Mouse (Mus musculus): ENCODE results near the gene Kcnj10. TPM values are rescaled to one million over a fixed set of nuclear protein-coding genes. Genes with fewer than 3 reads are reported as not detected.

The Kcnj10 gene
- total and polyA plus RNA-seq, 2 experiments: 0.34 to 0.37 TPM

DNA sequence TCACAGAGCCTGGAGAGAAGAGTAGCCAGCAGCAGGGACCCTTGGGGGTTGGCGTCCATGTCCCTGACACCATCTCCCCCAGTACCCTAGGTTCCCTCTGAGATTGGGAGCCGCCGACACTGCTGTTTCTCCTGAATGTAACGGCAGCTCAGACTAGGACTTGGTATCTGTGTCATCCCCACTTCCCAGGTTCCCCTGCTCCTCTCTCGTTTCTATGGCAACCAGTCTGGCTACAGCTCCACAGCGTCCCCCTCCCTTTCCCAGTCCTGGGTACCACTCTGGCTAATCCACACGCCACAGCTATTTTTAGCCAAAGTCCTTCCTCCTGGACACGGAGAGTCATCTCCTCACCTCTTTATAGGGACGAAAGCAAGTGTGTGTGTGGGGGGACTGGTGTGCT, 11.9 kb upstream of the Kcnj10 start, which contains the start of gene Kcnj9:
Kcnj9 (minus strand) TSS at position 188 of the 400 bp plus-strand sequence.
- Histone ChIP-seq H3K79me2 (ENCODE audit: control insufficient read depth, insufficient read depth, low read length) (no peaks in the 10 kb centered on the region), H3K27me3 (ENCODE audit: control insufficient read depth, insufficient read depth, low read length) (peaks cover 6% of the 10 kb centered on the region; the same call in 1 of the 2 replicates), H3K4me3 (ENCODE audit: insufficient read depth, low read depth, low read length) (no peak within 1 kb of the TSS), H3K4me1 (ENCODE audit: control insufficient read depth, insufficient read depth, low read length) (peaks cover 1% of the 10 kb centered on the region; the same call in 1 of the 2 replicates), H3K27ac (replicated peaks; ENCODE audit: insufficient read depth, low read depth, low read length) (no peak within 1 kb of the TSS), H3K9ac (ENCODE audit: low read depth, low read length) (no peak within 1 kb of the TSS), H3K36me3 (ENCODE audit: control insufficient read depth, insufficient read depth, low read length) (no peaks in the 10 kb centered on the region)
- TF ChIP-seq CTCF (IDR thresholded peaks at IDR 0.05; ENCODE audit: low read depth, low read length) (no peak), POLR2A (IDR thresholded peaks at IDR 0.05; ENCODE audit: extremely low read depth, insufficient read depth, low read length) (no peak)
- WGBS: 35% methylated on average over 9 of the region's 9 CpGs
- DNase-seq (ENCODE audit: extremely low read depth, low read depth, low spot score): no peak

DNA sequence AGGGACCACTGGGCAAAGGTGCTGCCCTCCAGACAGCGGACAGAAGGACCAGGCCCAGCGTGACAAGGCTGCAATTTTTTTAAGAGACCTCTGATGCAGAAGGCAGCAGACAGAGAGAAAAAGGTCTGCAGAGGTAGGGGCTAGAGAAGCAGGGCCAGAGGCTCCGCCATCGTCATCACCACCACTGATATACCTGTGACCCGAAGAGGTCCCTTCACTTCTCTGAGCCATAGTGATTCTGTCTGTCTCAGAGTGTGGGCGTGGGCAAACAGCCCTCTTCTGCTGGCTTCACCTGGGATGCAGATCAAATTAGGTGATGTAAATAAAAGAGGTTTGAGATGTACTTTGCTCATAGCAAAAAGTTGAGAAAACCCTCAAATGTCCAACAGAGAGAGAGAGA, 11.4 kb upstream of the Kcnj10 start:
- TF ChIP-seq POLR2A (IDR thresholded peaks at IDR 0.05; ENCODE audit: extremely low read depth, insufficient read depth, low read length) (no peak), CTCF (IDR thresholded peaks at IDR 0.05; ENCODE audit: low read depth, low read length) (no peak)
- 69% methylated on average over 6 of the region's 6 CpGs for WGBS
- Histone ChIP-seq H3K4me3 (ENCODE audit: insufficient read depth, low read depth, low read length) (no peak overlapping the region), H3K79me2 (ENCODE audit: control insufficient read depth, insufficient read depth, low read length) (no peaks in the 10 kb centered on the region), H3K27ac (replicated peaks; ENCODE audit: insufficient read depth, low read depth, low read length) (no peak overlapping the region), H3K4me1 (ENCODE audit: control insufficient read depth, insufficient read depth, low read length) (peaks cover 1% of the 10 kb centered on the region; the same call in 1 of the 2 replicates), H3K27me3 (ENCODE audit: control insufficient read depth, insufficient read depth, low read length) (peaks cover 6% of the 10 kb centered on the region; the same call in 1 of the 2 replicates), H3K9ac (ENCODE audit: low read depth, low read length) (no peak overlapping the region), H3K36me3 (ENCODE audit: control insufficient read depth, insufficient read depth, low read length) (no peaks in the 10 kb centered on the region)
- DNase-seq (ENCODE audit: extremely low read depth, low read depth, low spot score): no peak

DNA sequence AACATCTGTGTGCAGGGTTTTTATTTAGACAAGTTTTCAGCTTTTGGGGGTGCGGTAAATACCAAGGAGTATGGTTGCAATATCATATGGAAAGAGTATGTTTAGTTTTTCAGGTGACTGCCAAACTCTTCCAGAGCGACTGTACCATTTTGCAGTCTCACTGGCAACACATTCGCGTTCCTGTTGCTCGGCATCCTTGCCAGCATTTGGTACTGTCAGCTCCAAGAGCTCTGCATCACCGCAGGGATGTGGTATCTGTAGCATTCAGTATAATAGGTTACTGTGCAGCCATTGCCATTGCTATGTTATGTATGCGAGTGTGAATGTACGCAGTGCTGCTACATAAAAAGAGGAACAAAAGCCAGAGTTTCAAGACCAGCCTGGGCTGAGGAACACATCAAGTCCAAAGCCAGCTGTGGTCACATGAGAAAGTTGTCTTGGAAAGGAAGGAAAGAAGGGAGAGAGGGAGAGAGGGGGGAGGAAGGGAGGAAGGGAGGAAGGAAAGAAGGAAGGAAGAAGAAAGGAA, 9.5 kb upstream of the Kcnj10 start:
- H3K79me2 ChIP-seq (ENCODE audit: control insufficient read depth, insufficient read depth, low read length): no peaks in the 10 kb centered on the region
- WGBS: 72% methylated on average over 8 of the region's 8 CpGs
- TF ChIP-seq POLR2A (IDR thresholded peaks at IDR 0.05; ENCODE audit: extremely low read depth, insufficient read depth, low read length) (no peak), CTCF (IDR thresholded peaks at IDR 0.05; ENCODE audit: low read depth, low read length) (no peak)
- H3K4me1 ChIP-seq (ENCODE audit: control insufficient read depth, insufficient read depth, low read length): no peaks in the 10 kb centered on the region
- no peaks in the 10 kb centered on the region for H3K36me3 ChIP-seq (ENCODE audit: control insufficient read depth, insufficient read depth, low read length)
- no peaks in the 10 kb centered on the region for H3K27me3 ChIP-seq (ENCODE audit: control insufficient read depth, insufficient read depth, low read length)
- no peak overlapping the region for H3K4me3 ChIP-seq (ENCODE audit: insufficient read depth, low read depth, low read length)
- no peak for DNase-seq (ENCODE audit: extremely low read depth, low read depth, low spot score)
- H3K27ac ChIP-seq (replicated peaks; ENCODE audit: insufficient read depth, low read depth, low read length): no peak overlapping the region
- H3K9ac ChIP-seq (ENCODE audit: low read depth, low read length): no peak overlapping the region

DNA sequence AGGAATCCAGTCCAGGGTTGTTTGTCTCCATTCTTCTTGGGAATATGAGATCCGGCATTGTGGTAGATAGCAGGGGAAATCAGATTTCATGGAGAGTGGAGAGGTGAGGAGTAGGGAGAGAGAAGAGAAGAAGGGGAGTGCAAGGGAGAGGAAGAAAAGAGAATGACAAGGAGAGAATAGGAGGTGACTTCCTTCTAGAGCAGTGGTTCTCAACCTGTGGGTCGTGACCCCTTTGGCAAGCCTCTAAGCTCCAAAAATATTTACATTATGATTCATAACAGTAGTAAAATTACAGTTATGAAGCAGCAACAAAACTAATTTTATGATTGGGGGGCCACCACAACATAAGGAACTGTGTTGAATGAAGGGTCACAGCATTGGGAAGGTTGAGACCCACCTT, 8.1 kb upstream of the Kcnj10 start:
- Histone ChIP-seq H3K79me2 (ENCODE audit: control insufficient read depth, insufficient read depth, low read length) (no peaks in the 10 kb centered on the region), H3K27ac (replicated peaks; ENCODE audit: insufficient read depth, low read depth, low read length) (no peak overlapping the region), H3K4me1 (ENCODE audit: control insufficient read depth, insufficient read depth, low read length) (no peaks in the 10 kb centered on the region), H3K36me3 (ENCODE audit: control insufficient read depth, insufficient read depth, low read length) (no peaks in the 10 kb centered on the region), H3K9ac (ENCODE audit: low read depth, low read length) (no peak overlapping the region), H3K27me3 (ENCODE audit: control insufficient read depth, insufficient read depth, low read length) (no peaks in the 10 kb centered on the region; the same call in 1 of the 2 replicates), H3K4me3 (ENCODE audit: insufficient read depth, low read depth, low read length) (no peak overlapping the region)
- no peak for DNase-seq (ENCODE audit: extremely low read depth, low read depth, low spot score)
- WGBS: 81% methylated on average over 2 of the region's 2 CpGs
- no peak for TF ChIP-seq POLR2A (IDR thresholded peaks at IDR 0.05; ENCODE audit: extremely low read depth, insufficient read depth, low read length)
- no peak for TF ChIP-seq CTCF (IDR thresholded peaks at IDR 0.05; ENCODE audit: low read depth, low read length)

DNA sequence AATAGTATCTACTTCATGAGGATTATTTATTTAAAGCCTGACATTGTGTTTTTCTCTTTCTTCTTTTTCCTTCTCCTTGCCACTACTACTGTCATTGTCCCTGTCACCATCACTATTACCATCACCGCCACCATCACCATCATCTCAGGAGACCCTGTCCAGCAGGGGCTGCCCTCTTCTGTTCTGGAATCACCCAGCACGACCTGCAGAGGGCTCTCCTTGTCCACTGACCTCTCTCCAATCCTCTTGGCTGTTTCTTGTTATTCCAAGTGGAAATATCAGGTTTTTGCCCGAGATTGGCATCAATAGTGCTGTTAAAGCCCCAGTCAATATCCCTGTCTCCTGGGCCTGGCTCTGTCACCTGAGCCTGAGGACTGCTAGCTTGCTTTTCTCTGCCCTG, 7.5 kb upstream of the Kcnj10 start:
- H3K4me3 ChIP-seq (ENCODE audit: insufficient read depth, low read depth, low read length): no peak overlapping the region
- no peak for DNase-seq (ENCODE audit: extremely low read depth, low read depth, low spot score)
- TF ChIP-seq POLR2A (IDR thresholded peaks at IDR 0.05; ENCODE audit: extremely low read depth, insufficient read depth, low read length): no peak
- TF ChIP-seq CTCF (IDR thresholded peaks at IDR 0.05; ENCODE audit: low read depth, low read length): peak; percentile 7; the same call in 1 of the 2 replicates
- no peaks in the 10 kb centered on the region; the same call in 1 of the 2 replicates for H3K27me3 ChIP-seq (ENCODE audit: control insufficient read depth, insufficient read depth, low read length)
- no peak overlapping the region for H3K9ac ChIP-seq (ENCODE audit: low read depth, low read length)
- no peak overlapping the region for H3K27ac ChIP-seq (replicated peaks; ENCODE audit: insufficient read depth, low read depth, low read length)
- WGBS: 22% methylated on average over 3 of the region's 3 CpGs
- H3K36me3 ChIP-seq (ENCODE audit: control insufficient read depth, insufficient read depth, low read length): no peaks in the 10 kb centered on the region
- H3K79me2 ChIP-seq (ENCODE audit: control insufficient read depth, insufficient read depth, low read length): no peaks in the 10 kb centered on the region
- no peaks in the 10 kb centered on the region for H3K4me1 ChIP-seq (ENCODE audit: control insufficient read depth, insufficient read depth, low read length)

DNA sequence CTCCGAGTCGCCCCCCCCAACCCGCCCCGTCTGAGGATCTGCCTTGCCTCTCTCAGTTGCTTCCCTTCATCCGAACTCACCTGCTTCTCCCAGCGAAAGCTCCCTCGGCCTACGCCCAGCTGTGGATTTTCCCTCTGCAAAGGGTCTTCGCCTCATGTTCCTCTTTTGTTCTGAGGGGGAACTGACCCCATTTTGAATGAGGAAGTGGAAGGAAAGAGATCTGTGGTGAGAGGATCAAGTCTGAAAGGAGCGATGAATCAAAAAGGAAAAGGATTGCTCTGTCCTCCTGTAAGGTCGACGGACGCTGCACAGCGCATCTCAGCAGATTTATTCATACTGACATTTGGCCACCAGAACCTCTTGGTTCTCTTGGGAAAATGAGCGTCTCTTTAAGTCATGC, 5.2 kb upstream of the Kcnj10 start:
- no peaks in the 10 kb centered on the region for H3K79me2 ChIP-seq (ENCODE audit: control insufficient read depth, insufficient read depth, low read length)
- WGBS: 59% methylated on average over 15 of the region's 15 CpGs
- peaks cover 5% of the 10 kb centered on the region for H3K27me3 ChIP-seq (ENCODE audit: control insufficient read depth, insufficient read depth, low read length)
- TF ChIP-seq CTCF (IDR thresholded peaks at IDR 0.05; ENCODE audit: low read depth, low read length): no peak
- no peaks in the 10 kb centered on the region for H3K36me3 ChIP-seq (ENCODE audit: control insufficient read depth, insufficient read depth, low read length)
- H3K9ac ChIP-seq (ENCODE audit: low read depth, low read length): no peak overlapping the region
- no peak for DNase-seq (ENCODE audit: extremely low read depth, low read depth, low spot score)
- H3K4me3 ChIP-seq (ENCODE audit: insufficient read depth, low read depth, low read length): no peak overlapping the region
- H3K4me1 ChIP-seq (ENCODE audit: control insufficient read depth, insufficient read depth, low read length): no peaks in the 10 kb centered on the region
- no peak overlapping the region for H3K27ac ChIP-seq (replicated peaks; ENCODE audit: insufficient read depth, low read depth, low read length)
